Mouse (Mus musculus): ENCODE results near the gene Ifit1.
A peak's percentile ranks its signal among the peaks of the same experiment; 100 is the strongest.

Ifit1 gene

DNA sequence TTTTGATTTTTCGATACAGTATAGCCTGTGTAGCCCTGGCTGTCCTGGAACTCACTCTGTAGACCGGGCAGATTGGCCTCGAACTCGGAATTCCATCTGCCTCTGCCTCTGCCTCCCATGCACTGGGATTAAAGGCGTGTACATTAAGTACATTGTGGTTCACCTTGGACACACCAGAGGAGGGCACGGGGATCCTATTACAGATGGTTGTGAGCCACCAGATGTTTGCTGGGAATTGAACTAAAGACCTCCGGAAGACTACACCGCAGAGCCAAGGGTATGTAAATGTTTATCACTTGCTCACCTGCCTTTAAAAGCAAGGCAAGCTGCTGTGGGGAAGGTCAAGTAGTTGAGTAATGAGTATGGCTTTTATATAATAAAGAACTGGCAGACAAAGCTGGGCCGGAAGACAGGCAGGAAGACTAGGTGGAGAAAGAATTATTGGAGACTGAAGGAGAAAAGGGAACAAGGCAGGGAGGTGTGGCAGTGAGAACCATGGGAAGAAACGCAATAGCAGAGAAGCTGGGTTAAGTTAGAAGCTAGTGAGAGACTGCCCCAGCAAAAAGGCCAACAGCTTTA, 14.6 kb downstream of the Ifit1 start:
- no peak for DNase-seq (ENCODE audit: low read depth, low spot score)

DNA sequence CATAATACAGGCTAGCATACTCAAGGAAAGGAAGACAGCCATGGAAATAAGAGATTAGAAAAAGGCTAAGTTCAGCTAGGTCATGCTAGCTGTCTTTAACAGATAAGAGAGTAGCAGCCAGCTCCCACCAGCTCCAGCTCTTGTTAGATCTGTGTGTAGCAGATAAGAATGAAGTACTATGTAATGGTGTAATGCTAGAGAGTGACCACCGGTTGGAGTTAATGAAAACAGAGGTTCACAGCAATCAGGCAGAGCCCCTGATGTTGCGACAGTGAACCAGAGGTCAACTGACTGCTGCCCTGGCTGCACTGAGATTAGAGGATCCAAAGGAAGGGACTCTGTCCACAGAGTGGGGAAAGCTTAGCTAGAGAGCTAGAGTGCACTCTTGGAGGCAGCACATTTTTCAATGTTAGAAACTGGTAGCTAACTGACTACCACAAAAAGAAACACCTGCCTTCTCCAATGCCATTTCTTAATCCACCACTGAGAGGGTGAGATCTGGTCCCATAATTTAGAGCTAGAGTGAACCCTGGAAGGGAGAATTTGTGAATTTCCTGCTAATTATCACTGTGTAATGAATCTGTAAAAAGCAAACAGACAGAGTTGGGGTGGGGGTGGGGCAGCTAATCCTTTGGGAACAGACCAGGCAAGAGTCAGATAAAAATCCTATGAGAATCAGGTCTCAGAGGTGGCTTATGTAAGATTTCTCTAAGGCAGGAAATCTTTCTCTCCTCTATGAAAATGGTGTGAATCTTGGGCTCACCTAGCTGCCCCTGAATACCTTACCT, 16.0 kb downstream of the Ifit1 start:
- DNase-seq (ENCODE audit: low read depth, low spot score) = no peak

DNA sequence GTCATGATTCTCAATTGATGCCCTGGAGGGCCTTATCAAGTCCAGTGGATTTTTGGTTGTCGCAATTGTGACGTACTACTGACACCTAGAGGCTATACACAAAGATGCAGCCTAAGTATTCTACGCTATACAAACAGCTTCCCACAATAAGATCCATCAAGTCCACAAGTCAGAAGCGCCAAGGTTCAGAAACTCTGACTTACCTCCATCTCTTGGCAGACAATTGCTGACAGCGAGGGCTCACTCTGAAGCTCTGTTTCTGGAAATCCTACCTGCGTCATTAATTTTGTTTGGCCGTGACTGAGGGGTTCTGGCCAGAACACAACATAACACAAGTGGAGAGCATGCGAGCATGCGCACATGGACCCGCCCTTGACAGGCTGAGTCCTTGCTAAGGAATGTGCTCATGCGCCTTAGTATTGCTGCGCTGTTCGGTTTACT, 21.4 kb downstream of the Ifit1 start:
- peak; percentile 69 for DNase-seq (ENCODE audit: low read depth, low spot score)

DNA sequence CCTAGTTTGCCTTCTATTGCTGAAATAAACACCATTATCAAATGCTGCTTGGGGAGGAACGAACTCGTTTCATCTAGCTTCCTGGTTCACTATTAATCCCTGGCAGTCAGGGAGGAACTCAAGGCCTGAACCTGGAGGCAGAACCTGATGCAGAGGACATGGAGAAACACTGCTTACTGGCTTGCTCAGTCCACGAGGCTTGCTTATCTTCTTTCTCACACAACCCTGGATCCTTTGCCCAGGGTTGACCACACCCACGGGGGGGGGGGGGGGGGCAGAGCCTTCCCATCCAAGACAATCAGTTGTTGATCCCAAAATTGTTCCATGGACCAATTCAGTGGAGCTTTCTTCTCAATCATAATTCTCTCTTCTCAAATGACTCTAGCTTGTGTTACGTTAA, 22.1 kb downstream of the Ifit1 start:
- no peak for DNase-seq (ENCODE audit: low read depth, low spot score)

DNA sequence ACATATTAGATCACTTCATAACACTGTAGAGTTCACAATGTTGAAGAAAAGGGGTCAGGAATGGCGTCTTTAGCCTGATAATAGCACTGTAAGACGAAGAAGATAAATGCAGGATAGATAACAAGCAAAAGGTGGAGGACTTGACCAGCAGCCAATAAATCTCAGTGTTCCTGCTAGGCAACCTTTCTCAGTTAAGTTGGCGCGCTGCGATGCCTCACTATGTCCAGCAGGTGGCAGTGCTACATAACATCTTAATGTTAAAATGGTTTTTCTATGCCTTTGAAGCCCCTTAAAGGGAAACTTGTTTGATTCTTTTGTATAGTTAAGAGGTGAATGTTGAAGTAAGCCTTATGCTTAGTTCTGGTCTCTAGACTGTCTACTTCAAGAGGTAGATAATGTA, 25.5 kb downstream of the Ifit1 start:
- DNase-seq (ENCODE audit: low read depth, low spot score) = peak; percentile 24

DNA sequence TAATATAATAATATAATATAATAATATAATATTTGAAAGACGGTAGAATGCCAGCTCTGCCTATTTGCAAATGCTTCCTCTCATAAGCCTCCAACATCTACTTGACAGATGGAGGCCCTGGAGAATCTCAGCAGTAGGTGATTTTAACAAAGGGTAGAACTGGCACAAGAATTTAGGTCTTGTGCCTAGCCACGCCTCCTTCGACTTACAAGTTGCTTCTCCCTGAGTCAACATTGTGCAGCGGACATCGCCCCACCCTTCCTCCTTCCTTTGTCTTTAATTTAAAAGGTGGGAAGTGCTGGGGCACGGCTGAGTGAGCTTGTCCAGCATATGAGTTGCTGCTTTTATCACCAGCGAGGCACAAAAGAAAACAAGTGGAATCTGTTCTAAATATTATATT, 32.8 kb downstream of the Ifit1 start:
- DNase-seq (ENCODE audit: low read depth, low spot score) = no peak

DNA sequence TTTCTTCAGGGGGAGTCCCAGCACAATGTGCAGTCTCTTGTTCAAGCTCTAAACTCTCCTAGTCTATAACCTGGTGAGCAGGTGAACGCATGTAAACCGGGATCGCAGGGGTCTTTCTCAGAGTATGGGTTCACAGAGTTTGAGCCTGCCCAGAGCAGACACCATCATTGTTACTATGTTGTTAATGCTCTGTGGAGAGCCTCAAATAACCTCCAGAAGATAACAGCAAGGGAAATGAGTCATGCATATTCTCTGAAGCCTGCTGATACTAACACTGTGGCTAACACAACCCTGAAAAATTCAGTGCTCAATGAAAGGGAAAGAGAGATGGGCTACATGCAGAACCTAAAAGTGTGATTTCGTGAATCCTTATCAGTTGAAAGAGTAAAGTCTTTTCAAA, 37.8 kb downstream of the Ifit1 start:
- no peak for DNase-seq (ENCODE audit: low read depth, low spot score)

DNA sequence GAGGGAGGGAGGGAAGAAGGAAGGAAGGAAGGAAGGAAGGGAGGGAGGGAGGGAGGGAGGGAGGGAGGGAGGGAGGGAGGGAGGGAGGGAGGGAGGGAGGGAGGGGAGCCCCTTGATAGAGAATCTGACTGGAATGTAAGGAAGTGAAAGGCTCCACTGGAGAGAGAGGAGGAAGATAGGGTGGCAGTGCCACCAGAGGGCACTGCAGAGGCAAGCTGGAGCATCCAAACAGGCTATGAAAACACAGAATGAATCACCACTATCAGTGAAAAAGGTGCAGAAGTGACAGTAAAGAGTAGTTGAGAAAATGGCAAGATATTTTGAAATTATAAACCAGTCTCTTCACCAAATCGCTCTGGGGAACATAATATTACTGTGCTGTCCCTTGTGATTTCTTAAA, 44.2 kb downstream of the Ifit1 start:
- DNase-seq (ENCODE audit: low read depth, low spot score) = no peak

DNA sequence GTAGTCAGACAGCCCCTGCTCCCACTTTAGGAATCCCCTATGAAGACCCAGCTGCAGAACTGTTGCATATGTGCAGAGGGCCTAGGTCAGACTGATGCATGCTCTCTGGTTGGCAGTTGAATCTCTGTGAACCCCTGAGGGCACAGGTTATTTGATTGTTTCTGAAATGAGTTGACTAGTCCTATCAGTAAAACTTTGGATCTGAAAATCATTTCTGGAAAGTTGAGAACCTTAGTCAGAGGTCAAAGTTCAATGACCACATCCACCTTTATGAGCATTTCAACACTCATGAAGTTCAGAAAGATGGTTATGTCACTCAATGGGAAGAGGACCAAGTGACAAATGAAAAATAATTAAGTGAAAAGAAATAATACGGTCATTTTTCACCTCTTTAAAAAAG, 44.9 kb downstream of the Ifit1 start:
- no peak for DNase-seq (ENCODE audit: low read depth, low spot score)

DNA sequence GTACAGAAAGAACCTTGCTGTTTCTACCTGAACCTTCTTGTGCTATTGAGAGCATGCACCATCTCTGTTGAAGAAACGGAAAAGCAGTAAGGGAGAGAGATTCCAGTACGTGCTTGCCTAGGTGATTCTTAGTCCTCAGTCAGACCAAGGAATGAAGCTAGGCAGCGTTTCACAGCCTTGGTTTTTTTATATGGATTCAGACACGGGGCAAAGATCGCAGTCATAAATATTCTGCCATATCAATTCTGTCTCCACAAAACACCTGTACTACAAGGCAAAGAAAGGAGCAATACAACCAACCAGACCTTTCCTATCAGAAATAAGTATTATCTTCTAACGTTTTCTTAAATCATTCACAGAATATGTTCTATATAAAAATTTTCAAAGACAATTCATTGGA, 50.7 kb downstream of the Ifit1 start:
- no peak for DNase-seq (ENCODE audit: low read depth, low spot score)

DNA sequence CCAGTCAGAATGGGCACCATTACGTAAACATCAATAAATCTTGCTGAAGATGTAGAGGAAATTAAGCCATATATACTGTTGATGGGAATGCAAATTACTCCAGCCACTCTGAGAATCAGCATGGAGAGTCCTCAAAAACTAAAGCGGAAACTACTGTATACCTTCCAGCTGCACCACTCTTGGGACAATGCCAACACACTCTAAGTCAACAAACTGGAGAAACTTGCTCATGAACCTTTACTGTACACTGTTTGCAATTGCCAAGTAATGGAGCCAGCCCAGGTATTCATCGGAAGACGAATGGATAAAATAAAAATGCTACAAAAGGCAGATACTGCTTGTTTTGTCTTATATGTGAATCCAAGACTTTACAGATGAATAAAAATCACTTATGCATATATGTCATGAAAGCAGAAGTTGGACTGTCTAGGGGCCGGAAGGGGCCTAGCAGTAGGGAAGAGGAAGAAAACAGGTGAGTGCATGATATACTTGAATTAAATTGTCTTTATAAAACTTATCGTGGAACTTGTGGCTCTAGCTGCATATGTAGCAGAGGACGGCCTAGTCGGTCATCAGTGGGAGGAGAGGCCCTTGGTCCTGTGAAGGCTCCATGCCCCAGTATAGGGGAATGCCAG, 55.8 kb downstream of the Ifit1 start:
- no peak for DNase-seq (ENCODE audit: low read depth, low spot score)

DNA sequence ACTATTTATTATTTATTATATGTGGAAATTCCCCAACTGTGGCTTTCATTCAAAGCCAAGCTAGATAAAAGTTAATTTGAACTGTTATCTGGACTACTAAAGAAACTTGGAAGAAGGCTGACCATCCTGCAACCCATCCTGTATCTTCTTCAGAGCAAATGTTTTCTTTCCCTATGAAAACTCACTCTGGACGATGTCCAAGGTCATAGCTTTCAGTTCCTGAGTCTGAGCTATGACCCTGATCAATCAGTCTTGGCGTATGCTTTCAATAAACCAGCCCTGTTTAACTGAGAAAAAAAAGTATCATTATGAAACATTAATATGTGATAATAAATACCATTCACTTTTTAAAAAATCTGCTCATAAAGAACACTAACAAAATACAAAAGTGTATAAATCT, 56.8 kb downstream of the Ifit1 start:
- no peak for DNase-seq (ENCODE audit: low read depth, low spot score)

DNA sequence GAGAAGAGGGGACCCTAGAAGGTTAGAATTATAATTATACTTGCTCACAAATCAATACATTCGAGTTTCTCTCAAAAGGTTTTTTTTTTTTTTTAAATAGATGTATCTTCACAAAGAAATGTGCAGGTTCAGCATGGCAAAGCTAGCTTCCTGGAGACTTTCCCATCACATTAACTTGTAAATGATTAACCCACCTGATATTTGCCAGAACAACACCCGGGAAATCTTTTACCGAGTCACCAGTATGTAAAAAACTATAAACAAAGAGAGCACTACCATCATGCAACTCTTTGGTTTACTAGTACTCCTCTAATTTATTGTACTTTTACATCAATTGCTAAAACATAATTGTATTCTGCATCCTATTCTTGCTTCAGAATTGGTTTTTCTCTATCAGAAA, 57.8 kb downstream of the Ifit1 start:
- DNase-seq (ENCODE audit: low read depth, low spot score) = no peak

DNA sequence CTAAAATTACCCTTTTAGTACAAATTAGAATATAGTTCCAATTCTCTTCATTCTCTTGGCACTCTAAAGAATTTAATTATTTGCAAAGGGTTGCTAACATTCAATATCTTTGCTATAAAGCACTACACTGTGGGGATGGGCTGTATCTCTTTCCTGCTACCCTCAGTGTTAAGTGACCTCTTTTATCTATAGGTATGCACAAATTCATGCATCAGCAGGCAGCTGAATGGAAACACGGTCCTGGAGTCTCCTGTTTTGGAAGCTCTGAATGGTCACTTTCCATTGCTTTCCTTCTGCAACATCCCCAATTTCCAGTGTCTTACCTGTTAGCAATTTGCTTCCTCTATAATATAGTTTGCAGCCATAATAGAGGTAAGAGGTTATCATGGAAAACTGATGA, 58.2 kb downstream of the Ifit1 start:
- DNase-seq (ENCODE audit: low read depth, low spot score) = no peak

DNA sequence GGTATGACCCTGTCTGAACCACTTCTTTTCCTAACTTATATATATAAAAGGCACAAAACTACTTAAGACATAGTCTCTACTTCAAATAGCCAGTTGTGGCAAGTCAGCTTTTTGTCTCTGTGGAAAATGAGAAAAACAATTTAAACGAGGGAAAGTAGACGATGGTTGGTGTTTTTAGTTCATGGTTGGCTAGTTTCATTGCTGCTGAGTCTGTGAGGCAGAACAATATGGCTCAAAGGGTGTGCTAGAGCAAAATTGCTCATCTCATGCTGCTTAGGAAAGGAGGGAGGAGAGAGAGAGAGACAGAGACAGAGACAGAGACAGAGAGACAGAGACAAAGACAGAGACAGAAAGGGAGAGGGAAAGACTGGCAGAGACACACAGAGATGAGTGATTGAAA, 58.6 kb downstream of the Ifit1 start:
- no peak for DNase-seq (ENCODE audit: low read depth, low spot score)

Data from brain, embryonic 18.5 days (tissue).